Mouse (Mus musculus) forebrain, postnatal 0 days (tissue): ENCODE measurements around the gene Malrd1. TPM values are rescaled to one million over a fixed set of nuclear protein-coding genes. Genes with fewer than 3 reads are reported as not detected.

Source experiments
- ATAC-seq: fragments of 200-750 bp; cut with Nextera tagmentation; 2 replicates; pipeline ENCODE4 v1.8.0; 2017; ENCODE audit warnings: mild to moderate bottlenecking, moderate library complexity
- DNase-seq: peaks from one replicate; pipeline ENCODE4 v3.0.0-alpha.2; 2015
- H3K27ac ChIP-seq: fragments of 300-500 bp; sonication (generic); 2 replicates; pipeline ENCODE4 v1.5.1; 2014; ENCODE audit warnings: low read depth, mild to moderate bottlenecking, antibody characterized with exemption, low read length, moderate library complexity, mixed read lengths
- H3K27me3 ChIP-seq: fragments of 300-500 bp; sonication (generic); 2 replicates; pipeline ENCODE4 v1.6.1; 2014; ENCODE audit warnings: mild to moderate bottlenecking, low read length, mixed read lengths; ENCODE audit not compliant: insufficient read depth
- H3K36me3 ChIP-seq: fragments of 300-500 bp; sonication (generic); 2 replicates; pipeline ENCODE4 v1.6.1; 2014; ENCODE audit warnings: mild to moderate bottlenecking, moderate library complexity; ENCODE audit not compliant: insufficient read depth
- H3K4me1 ChIP-seq: fragments of 300-500 bp; sonication (generic); 2 replicates; pipeline ENCODE4 v1.6.1; 2014; ENCODE audit warnings: antibody characterized with exemption; ENCODE audit not compliant: insufficient read depth
- H3K4me2 ChIP-seq: fragments of 300-500 bp; sonication (generic); 2 replicates; pipeline ENCODE4 v1.6.1; 2014; ENCODE audit warnings: low read depth, mild to moderate bottlenecking, moderate library complexity
- H3K4me3 ChIP-seq: fragments of 300-500 bp; sonication (generic); 2 replicates; pipeline ENCODE4 v1.5.1; 2014; ENCODE audit warnings: low read depth, low read length, mixed read lengths
- H3K9ac ChIP-seq: fragments of 300-500 bp; sonication (generic); 2 replicates; pipeline ENCODE4 v1.6.1; 2014; ENCODE audit warnings: mild to moderate bottlenecking
- H3K9me3 ChIP-seq: fragments of 300-500 bp; sonication (generic); 2 replicates; pipeline ENCODE4 v1.6.1; 2016; ENCODE audit warnings: low read length
- CTCF ChIP-seq: sonication (generic); IDR thresholded peaks from 2 replicates; pipeline ENCODE4 v1.5.1; 2016; ENCODE audit warnings: antibody characterized with exemption, control low read depth, low read depth
- WGBS: fragments of 180-500 bp; shearing (Covaris S2); extraction: QIAGEN DNeasy Blood & Tissue Kit; methylation state at CpG from one replicate; pipeline ENCODE4 v1.1.7; 2014; 5-methylcytosine and 5-hydroxymethylcytosine counted together
- polyA plus RNA-seq: library from polyadenylated mRNA; unstranded; fragments of >200 nt; fragmentation: Nextera tagmentation; extraction: Ambion mirVana; gene quantifications from 2 replicates; pipeline ENCODE4 v1.2.1, GENCODE M21; 2015
- total RNA-seq: library from RNA; depleted of rRNA; stranded (reverse); fragments of >200 nt; gene quantifications from 2 replicates; pipeline ENCODE4 v1.2.3, GENCODE M21; 2014

Gene Malrd1
- total and polyA plus RNA-seq, 2 experiments from 2014 or later, result 0.07 to 0.10 TPM

DNA sequence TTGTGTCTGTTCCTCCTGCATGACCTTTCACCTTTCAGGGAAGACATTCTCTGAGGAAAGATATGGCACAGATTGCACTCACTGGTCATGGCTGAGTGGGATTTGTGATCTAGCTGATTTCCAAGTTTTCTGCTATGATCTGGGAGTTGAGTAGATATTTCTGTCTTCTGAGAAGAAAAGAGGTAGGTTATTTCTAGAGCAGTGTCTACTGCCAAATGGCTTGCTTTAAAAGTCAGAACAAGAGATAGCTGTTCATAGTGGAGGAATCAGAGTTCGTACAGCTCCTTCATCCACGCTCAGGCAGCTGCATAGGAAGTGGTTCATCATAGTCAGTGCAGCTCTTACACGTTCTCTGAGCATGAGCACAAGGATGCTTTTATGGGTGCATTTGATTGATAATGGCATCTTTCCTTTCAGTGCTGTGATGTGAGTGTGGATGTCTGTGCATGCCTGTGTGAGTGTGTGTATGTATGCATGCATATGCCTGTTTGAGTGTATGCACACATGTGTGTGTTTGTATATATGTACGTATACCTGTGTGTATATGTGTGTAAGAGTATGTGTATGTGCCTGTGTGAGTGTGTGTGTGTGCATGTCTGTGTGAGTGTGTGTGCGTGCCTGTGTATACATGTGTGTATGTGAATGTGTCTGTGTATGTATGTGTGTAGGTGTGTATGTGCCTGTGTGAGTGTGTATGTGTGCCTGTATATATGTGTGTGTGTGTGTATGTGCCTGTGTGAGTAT, 637.1 kb downstream of the Malrd1 start:
- H3K9ac ChIP-seq, result no peak overlapping the region
- no peak for TF ChIP-seq CTCF
- no peak overlapping the region for H3K27ac ChIP-seq
- H3K4me1 ChIP-seq, result no peaks in the 10 kb centered on the region
- no peak overlapping the region for H3K4me2 ChIP-seq
- 84% methylated on average over 5 of the region's 5 CpGs for WGBS
- ATAC-seq, result no peak
- H3K9me3 ChIP-seq, result no peaks in the 10 kb centered on the region
- no peak overlapping the region for H3K4me3 ChIP-seq
- no peaks in the 10 kb centered on the region for H3K36me3 ChIP-seq
- no peaks in the 10 kb centered on the region for H3K27me3 ChIP-seq
- no peak for DNase-seq

DNA sequence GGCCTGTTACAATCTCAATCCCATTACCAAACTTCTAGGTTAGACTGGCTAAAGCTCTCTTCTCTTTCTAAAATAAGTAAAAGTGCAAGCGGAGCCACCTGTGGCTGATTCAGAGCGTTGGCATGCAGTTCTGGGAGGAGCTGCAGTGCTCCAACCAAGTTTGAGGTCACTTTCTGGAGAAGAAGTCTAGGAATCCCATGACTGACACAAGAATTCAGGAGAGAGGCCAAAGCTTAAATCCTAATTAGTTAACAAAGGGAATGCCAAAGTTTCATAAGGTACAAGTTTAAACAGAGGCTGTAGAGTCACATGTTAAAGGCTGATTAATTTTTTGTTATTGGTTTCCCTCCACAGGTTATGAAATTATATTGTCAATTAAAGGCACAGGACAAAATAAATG, 642.3 kb downstream of the Malrd1 start:
- WGBS, result 80% methylated on average over 2 of the region's 2 CpGs
- H3K36me3 ChIP-seq, result no peaks in the 10 kb centered on the region
- DNase-seq (no peak), ATAC-seq (no peak)
- H3K27me3 ChIP-seq, result no peaks in the 10 kb centered on the region
- no peak overlapping the region for H3K4me3 ChIP-seq
- no peak overlapping the region for H3K9ac ChIP-seq
- no peaks in the 10 kb centered on the region for H3K9me3 ChIP-seq
- H3K4me2 ChIP-seq, result no peak overlapping the region
- no peak overlapping the region for H3K27ac ChIP-seq
- no peaks in the 10 kb centered on the region for H3K4me1 ChIP-seq
- no peak for TF ChIP-seq CTCF

DNA sequence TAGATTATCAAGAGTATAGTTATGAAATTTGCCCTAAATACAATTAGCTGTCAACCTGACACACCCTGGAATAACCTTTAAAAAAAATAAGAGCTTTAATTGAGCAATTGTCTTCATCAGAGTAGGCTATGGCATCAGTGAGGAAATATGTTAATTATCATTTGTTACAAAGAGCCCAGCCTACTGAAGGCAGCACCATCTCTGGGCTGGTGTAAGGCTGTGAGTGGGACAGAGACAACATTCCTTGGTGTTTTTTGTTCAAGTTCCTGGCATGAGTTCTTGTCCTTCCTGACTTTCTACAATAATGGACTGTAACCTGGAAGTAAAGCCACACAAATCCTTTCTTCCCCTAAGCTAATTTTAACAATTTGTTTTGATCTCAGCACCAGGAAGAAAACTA, 645.8 kb downstream of the Malrd1 start:
- no peaks in the 10 kb centered on the region for H3K9me3 ChIP-seq
- DNase-seq, result no peak
- H3K36me3 ChIP-seq, result no peaks in the 10 kb centered on the region
- H3K4me2 ChIP-seq, result no peak overlapping the region
- no peak overlapping the region for H3K9ac ChIP-seq
- H3K27me3 ChIP-seq, result no peaks in the 10 kb centered on the region
- no peak for ATAC-seq
- no peak for TF ChIP-seq CTCF
- H3K4me1 ChIP-seq, result no peaks in the 10 kb centered on the region
- no peak overlapping the region for H3K4me3 ChIP-seq
- H3K27ac ChIP-seq, result no peak overlapping the region

DNA sequence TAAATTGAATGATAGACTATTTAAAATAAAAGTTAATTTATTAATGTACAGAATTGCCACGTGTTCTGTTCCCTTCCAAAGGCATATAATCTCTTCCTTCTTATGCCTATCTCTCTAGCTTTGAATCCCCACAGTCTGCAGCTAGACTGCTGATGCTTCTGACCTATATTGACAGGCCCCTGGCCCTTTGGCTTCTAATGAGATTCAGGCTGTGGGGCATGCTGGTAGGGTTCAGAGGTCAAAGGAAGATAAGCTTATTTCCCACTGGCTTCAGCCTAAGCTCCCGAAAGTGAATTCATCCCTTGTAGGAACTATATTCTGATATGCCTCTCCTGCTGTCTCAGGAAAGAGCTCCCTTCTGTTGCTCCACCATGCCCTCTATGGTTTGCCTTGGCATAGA, 647.1 kb downstream of the Malrd1 start:
- ATAC-seq, result no peak
- 20% methylated on average over 2 of the region's 2 CpGs for WGBS
- H3K36me3 ChIP-seq, result no peaks in the 10 kb centered on the region

DNA sequence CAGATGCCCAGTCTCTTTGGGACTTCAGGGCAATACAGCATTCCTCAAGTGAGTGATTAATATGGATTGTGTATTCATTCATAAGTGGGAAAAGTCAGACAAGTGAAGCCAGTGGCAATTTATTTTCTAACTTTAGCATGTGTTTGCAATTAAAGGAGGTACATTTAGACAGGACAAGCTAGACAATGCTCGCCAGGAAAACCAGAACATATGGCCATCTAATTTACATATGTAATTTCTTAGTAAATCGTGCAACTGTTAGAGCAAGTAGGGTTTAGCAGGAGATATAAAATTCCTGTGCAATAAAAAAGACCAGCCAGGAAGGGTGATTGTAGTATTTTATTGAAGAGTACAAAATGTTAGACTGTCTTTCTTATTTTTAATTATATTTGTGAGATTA, 655.9 kb downstream of the Malrd1 start:
- 48% methylated on average over 2 of the region's 2 CpGs for WGBS
- Histone ChIP-seq H3K27me3 (no peaks in the 10 kb centered on the region), H3K4me1 (no peaks in the 10 kb centered on the region), H3K27ac (no peak overlapping the region), H3K4me3 (no peak overlapping the region), H3K4me2 (no peak overlapping the region), H3K9me3 (no peaks in the 10 kb centered on the region), H3K9ac (no peak overlapping the region), H3K36me3 (no peaks in the 10 kb centered on the region)
- DNase-seq (no peak), ATAC-seq (no peak)
- no peak for TF ChIP-seq CTCF

More for the DNA sequence above, 647.1 kb downstream of the Malrd1 start:
- Histone ChIP-seq H3K27me3 (no peaks in the 10 kb centered on the region), H3K9ac (no peak overlapping the region), H3K4me2 (no peak overlapping the region), H3K4me1 (no peaks in the 10 kb centered on the region), H3K4me3 (no peak overlapping the region), H3K9me3 (no peaks in the 10 kb centered on the region), H3K27ac (no peak overlapping the region)
- DNase-seq, result no peak
- no peak for TF ChIP-seq CTCF

DNA sequence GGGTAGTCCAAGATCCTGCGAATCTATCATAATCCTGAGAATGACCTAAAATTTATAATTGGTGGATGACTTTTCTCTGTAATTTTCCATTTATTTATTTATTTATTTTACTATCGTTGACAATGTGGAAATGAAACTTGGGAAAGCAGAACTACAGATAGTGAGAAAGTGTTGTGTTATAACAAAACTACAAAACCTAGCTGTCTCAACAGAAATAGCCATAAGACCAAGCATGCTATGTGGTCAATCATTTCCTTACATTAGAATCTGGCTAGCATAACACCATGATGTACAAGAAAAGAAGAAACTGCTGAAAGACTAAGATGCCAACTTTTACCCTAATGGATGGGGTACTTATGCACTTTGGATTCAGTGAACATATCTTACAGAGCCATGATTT, 656.9 kb downstream of the Malrd1 start:
- no peaks in the 10 kb centered on the region for H3K9me3 ChIP-seq
- no peaks in the 10 kb centered on the region for H3K27me3 ChIP-seq
- H3K4me3 ChIP-seq, result no peak overlapping the region
- H3K9ac ChIP-seq, result no peak overlapping the region
- no peak overlapping the region for H3K27ac ChIP-seq
- no peak for ATAC-seq
- WGBS, result 97% methylated on average over 2 of the region's 2 CpGs
- DNase-seq, result no peak
- no peak overlapping the region for H3K4me2 ChIP-seq
- no peaks in the 10 kb centered on the region for H3K4me1 ChIP-seq
- no peak for TF ChIP-seq CTCF
- no peaks in the 10 kb centered on the region for H3K36me3 ChIP-seq

DNA sequence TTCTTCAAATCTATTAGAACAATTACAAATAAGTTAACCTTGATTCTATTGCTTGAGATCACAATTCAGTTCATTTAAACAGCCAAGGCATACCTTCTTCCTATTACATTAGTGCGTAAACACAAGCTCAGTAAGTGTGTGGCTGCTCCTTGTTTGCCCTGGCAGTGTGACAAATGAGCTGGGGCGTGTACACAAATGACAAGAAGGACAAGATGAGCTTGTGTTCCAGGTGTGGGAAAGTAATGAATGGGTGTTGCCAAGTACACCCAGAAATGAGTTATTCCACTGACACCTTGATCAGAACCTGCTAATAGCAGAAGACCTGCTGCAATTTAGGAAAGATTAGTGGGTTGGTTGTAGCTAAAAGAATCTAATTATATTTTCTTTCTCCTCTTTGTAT, 683.7 kb downstream of the Malrd1 start:
- no peak for TF ChIP-seq CTCF
- H3K36me3 ChIP-seq, result no peaks in the 10 kb centered on the region
- H3K4me2 ChIP-seq, result no peak overlapping the region
- no peaks in the 10 kb centered on the region for H3K9me3 ChIP-seq
- H3K27me3 ChIP-seq, result no peaks in the 10 kb centered on the region
- H3K4me3 ChIP-seq, result no peak overlapping the region
- no peaks in the 10 kb centered on the region for H3K4me1 ChIP-seq
- WGBS, result 53% methylated on average over 2 of the region's 2 CpGs
- H3K9ac ChIP-seq, result no peak overlapping the region
- no peak for DNase-seq
- no peak overlapping the region for H3K27ac ChIP-seq
- no peak for ATAC-seq

DNA sequence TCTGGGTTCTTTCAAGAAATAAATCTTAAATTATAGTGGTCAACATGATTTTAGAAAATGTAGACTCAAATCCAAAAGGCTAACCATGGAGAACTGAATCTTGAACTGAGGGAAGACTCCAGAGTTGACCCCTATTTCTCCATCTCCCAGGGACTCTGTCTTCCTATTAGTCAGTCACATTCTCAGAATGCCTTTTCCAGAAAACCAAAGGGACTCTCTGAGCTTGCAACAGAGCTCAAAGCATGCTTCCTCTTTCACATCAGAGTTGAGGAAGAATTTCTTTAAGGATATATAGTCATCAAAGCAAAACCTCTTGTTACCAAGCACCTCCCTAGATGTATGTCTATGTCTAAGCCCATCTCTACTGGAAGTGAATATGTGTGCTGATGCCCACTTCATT, 686.5 kb downstream of the Malrd1 start:
- no peak overlapping the region for H3K9ac ChIP-seq
- no peaks in the 10 kb centered on the region for H3K4me1 ChIP-seq
- TF ChIP-seq CTCF, result no peak
- H3K27ac ChIP-seq, result no peak overlapping the region
- no peak overlapping the region for H3K4me2 ChIP-seq
- DNase-seq, result no peak
- no peak for ATAC-seq
- no peaks in the 10 kb centered on the region for H3K9me3 ChIP-seq
- H3K36me3 ChIP-seq, result no peaks in the 10 kb centered on the region
- no peaks in the 10 kb centered on the region for H3K27me3 ChIP-seq
- H3K4me3 ChIP-seq, result no peak overlapping the region
